Mouse (Mus musculus) Muller cell, postnatal 12 days (primary cell): ENCODE results near the gene Fam124a.
"Not testable (repeated sequence)": the region's sequence is repeated elsewhere in the genome, so short reads cannot be mapped to it uniquely, and the experiment has no call there.

Source experiments
- DNase-seq: peaks from one replicate; pipeline ENCODE4 v3.0.0-alpha.2; 2015; ENCODE audit errors: inconsistent ontology term

Fam124a gene

DNA sequence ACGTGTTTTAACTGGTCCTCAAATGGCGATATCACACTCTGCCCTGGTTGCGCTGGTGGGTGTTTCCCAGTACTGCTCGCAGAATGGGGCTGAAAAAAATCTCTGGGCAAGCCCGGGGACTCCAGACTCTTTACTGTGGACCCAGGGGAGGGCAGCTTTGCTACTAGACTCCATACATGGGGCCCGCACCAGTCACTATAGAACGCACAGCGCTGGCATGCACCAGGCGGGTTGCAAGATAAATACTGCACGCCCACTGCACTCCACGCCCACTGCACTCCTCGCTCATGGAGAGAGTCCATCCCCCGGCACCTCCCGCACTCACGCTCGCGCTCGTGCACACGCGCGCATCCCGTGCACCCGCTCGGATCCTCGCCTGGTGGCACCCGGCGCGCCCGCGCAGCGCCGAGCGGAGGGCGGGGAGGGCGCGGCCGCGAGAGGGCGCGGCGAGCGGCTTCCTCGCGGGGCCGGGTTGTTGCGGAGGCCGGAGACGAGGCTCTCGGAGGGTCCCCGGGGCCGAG lies at the start of gene Fam124a:
Gene Fam124a (plus strand): TSS at position 429 of the 521 bp plus-strand sequence.
- DNase-seq, result peak; percentile 91

DNA sequence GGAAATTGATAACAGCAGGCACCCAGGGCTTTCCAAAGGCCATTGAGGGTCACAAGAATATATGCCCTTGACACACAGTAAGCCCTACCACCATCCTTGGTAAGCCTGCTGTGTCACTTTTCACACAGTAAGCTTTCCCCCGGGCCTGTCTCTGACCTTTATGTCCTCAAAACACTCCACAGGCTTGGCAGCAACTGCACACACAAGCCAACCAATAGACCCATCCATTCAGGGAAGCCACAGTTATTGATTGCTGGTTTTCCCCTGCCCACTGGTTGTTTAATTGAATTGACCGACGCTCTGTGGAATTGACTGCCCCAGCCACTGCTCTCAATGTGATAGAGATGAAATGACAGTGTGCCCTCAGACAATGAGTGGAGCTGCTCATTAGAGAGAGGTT lies 49.3 kb upstream of the Fam124a start:
- no peak for DNase-seq

DNA sequence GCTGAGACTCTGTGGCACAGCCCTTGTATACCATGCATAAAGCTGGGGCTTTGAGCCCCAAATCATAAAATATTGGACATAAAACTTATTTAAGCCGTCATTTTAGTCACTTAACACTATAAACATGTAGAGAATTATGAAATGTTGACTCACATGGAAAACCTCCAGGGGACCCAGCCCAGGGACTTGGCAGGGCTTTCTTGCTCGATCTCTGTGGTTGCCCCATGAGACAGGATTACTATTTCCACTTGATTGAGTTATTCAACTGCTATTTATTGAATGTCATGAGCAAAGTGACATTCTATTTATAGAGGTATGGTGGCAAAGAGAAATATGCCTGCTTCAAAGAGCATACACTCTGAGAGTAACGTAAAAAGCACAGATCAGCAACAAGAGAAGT lies 46.2 kb upstream of the Fam124a start:
- DNase-seq, result peak; percentile 85

DNA sequence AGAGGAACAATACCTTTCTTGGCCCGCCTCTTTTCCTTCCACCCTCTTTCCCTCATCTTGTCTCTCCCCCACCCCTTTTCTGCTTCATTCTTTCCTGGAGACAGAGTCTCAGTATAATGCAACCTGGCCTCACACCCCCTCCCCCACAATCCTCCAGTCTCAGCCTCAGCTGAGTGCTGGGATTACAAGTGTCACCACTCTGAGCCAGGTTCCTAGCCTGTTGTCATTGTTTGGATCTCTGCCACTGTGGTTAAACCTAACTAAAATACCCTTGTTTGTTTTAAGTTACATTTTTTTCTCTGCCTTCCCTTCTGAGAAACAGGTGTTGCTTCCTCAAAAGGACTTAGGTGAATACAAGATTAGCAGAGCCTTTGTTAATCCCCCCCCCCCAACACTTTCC lies 42.7 kb upstream of the Fam124a start:
- DNase-seq, result no peak

DNA sequence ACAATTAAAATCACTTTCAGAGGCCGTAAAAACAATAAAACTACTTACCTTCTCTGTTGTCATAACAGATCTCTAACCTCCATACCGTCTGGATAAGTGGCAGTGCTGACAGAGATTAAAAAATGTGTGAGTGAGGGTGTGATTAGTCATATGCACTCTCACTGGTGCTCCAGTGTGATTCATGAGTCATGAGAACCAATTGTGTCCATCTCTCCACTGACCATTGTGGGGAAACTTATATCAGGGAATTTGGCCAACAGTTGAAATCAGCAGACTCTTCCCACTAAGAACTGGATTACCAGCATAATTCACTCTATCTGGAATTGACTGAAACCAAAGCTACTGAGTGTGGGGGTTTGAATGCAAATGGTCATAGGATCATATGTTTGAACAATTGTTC lies 24.6 kb upstream of the Fam124a start:
- peak; percentile 66 for DNase-seq

DNA sequence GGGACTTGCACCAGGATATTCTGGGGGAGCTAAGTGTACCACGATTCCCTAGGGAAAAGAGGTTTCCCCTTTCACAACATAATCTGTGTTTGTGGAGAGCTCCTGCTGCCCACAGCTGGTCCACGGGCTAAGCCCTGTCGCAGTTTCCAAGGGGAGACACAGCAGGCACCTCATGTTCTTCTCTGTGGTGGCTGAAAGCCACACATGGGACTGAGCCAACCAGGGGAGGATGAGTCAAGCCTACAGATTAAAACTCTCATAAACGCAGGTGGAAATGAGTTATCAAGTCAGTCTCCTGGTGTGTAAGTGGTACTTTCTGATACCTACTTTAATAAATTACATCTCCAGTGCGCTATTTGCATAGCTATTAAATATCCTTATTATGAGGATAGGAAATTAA lies 19.4 kb upstream of the Fam124a start:
- DNase-seq, result no peak

DNA sequence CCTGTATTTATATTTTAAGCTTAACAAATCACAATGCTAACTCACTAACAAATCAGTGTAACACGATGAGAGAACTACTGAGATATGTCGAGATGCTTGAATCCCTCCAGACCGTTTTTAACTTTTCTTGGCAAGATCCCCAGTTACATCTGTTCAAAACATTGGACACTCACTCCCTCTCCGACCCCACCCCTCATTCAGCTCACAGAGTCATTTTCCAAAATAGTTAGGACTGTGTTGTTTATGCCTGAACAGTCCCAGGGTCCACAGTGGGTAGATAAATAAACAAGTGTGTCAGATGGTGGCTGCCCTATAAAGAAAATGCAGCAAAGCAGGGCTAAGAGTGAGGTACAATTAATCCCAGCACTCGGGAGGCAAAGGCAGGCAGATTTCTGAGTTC lies 18.5 kb upstream of the Fam124a start:
- DNase-seq, result no peak

DNA sequence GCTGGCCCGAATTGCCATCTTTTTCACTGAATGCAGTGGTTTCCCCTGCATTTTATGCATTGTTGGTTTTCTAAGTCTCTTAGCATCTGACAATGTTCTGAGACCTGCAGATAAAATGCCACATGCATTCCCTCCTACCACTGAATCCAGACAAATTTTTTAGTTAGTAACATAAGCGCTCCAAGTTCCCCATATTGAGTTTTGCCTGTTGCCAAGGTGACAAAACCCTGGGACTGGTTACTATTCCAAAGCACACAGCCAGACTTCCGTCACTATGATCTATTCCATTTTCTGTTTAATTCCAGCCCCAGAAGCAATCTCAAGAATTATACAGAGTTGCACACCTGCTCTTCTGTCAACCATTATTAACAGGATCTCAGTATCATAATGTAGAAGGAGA lies 15.7 kb upstream of the Fam124a start:
- no peak for DNase-seq

DNA sequence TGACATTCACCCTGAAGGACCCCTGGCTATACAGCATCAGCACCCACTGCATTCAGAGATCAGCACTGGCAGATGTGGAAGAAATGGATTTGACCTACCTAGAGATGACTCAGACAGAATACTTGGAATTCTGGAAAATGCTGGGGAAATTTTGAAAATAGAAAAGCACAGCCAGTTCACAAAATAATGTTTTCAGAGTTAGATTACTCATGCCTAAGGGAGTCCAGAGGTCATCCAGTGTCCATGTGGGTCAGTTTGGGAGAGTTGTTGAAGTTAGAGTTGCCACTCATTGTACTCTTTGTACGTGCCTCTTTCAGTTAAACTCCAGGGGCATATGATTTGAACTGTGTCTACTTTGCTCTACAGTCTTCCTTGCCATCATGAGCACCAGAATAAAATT lies 13.8 kb upstream of the Fam124a start:
- DNase-seq, result no peak

DNA sequence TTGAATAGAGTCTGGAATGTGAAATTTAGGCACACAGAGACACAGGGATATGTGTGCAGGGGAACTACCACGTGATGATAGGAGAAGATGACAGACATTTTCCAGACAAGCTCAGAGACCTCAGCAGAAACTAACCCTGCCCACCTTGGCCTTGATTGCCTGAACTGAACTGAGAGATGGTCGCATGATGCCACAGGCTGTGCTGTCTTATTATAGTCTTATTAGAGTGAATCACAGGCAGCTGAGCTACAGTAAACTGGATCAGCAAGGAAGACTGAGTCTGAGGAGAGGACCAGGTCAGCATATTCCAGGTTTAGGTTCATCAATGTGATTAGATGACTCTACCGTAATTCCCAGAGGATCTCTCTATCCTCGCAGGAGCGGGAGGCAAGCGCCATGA lies 9.2 kb upstream of the Fam124a start:
- DNase-seq, result no peak

DNA sequence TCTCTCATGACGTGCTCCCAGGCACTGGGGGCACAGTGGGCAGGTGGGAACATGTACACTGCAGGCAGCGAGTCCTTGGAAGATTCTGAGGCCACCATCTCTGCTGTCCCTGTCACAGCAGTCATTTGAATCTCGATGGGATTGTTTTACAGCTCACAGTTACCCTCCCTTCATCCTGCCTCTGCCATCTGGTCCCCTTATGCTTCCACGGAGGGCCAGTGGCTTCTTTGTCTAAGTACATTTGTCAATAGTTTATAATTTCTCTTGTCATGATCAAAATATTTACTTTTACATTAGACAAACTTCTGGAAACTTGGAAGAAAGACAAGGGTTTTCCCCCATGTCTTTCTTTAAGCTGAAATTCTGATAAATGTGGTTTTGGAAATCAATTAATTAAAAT lies 8.8 kb upstream of the Fam124a start:
- no peak for DNase-seq

DNA sequence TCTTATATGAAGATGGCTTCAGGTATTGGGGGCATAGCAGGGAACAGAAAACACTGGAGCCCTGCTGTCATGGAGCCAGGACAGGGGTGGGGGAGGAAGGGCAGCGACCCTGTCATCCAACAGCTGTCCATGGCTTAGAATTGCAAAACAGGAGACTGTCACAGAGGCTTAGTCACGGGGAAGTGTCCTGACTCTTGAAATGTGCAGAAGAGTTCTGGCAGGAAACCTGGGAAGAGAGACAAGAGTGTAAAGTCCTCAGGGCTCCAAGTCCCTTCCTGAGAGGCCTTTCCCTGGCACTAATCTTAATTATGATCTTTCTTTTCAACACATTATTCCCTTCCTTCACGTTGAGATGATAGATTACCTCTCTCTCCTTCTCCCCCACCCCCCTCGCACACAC lies 5.4 kb upstream of the Fam124a start:
- DNase-seq, result no peak

DNA sequence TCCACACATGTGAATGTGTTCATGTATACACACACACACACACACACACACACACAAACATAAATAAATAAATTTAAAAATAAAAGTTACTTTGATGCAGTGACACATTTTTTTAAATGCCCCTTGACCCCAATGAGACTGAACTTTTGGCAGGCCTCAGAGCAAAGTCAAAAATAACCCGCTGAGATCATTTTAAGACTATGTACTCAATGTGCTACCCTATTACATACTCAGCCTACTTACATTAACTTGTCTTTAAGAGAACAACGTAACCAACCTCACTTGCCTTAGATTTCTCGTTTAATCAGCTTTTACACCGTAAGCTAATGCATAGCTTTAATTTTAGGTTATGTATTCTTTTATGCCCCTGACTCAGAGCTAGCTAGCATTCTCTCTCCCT lies 2.8 kb upstream of the Fam124a start:
- DNase-seq, result no peak

DNA sequence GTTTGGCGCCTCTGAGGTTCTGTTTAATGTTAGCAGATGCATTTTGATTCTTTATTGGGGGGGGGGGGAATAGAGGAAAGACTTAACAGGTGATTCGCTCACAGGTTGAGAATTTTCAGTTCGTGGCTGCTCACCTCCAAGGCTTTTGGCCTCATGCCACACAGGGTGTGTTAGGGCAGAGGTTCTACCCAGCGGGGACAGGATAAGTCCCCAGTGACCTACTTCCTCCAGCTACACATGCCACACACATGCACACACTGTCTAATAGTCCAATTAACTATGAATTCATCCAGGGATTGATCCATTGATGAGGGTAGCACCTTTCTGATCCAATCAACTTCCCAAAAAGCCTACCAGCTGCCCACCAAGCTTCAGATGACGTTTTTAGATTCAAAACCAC lies 1.8 kb upstream of the Fam124a start:
- no peak for DNase-seq

DNA sequence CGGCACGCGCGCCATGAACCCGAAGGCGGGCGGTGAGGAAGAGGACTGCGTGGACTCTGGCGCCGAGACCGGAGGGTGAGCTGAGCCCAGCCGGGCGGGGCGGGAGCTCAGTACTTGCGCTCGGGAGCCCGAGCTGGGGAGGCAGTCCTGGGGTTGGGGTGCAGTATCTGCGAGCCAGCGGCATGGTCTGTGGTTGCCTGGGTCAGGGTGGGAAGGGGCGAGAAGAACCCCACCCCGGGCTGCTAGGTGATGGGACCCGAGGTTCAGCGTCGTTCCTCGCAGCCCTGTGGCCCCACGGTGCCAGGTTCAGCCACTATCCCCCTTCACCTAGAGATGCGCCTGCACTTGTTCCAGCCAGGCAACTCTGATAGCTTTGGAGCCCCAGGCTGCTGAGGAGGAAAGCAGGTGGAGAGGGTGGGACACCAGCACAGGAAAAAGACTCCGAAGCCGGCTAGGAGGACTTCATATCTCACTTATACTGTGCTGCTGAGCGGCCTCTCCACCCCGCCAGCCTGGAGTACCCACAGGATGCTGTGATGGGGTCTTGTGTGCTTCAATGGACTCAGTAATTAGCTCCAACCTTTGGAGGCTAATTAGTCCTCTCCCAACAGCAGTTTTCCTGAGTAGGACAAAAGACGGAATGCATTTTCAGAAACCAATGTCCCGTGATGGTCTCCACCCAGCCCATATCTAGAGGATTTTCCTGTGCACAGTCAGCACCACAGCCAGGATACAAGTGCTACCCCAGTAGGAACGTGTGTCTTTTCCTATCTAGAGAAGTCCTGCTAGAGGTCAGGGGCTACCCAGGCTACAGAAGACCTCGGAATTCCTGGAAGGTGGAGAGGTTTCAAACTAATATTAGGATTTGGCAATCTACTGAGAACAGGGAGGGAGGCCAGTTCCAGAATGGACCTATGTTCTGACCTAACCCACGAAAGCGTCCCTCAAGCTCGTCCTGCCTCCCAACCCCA lies 588 bp downstream of the Fam124a start:
- peak; percentile 64 for DNase-seq

DNA sequence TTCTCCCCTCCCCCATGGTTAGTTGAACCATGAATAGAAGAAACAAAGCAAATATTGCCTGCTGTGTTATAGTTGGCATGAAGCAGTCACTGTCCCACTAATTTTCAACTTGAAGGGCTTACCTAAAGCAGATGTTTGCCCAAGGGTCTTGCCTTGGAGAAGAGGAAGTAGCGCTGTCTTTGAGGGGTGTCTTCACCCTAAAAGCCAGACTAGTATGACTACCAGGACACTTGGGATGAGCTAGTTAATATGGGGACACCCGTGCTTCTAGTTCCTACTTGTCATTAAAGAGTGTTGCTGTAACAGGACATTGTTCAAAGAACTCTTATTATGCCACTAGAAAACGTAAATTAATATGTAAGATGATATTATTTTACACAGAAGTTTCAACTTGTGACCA lies 1.6 kb downstream of the Fam124a start:
- no peak for DNase-seq

DNA sequence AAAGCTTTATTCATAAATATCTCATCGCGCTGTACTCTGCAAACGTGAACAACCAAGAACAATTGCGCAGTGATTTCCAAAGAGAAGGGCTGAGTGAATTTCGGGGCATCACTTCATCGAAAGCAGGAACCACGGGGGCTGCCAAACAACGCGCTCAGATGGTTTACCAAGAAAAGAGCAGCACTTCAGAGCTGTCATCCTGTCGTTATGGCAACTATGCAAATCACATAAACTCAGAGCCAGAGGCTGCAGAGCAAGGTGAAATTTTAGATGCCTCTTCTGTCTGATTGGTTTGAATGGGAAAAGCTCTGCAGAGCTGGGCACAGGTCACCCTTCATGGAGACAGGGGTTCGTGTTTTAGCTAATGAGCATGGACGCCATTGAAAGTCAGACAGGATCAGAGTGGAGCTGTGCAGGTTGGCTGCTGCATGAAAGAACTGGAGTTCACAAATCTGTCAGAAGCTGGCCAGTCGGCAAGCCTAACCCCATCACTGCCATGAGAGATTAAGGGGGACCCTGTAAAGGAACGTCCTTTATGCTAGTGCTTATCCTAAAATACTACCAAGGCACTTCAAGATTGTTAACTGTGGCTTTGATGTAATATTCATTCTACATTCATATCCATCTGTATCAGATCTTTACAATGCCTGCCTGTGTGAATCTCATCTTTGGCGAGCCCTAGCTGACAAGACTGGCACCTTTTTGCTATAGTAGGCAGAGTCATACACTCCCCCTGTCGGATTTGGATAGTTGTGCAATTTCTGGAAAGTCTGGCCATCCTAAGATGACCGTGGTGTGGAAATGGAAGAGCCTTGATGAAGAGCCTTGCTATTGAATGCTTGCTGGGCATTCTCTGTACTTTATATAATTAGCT lies 6.6 kb downstream of the Fam124a start:
- DNase-seq, result no peak

DNA sequence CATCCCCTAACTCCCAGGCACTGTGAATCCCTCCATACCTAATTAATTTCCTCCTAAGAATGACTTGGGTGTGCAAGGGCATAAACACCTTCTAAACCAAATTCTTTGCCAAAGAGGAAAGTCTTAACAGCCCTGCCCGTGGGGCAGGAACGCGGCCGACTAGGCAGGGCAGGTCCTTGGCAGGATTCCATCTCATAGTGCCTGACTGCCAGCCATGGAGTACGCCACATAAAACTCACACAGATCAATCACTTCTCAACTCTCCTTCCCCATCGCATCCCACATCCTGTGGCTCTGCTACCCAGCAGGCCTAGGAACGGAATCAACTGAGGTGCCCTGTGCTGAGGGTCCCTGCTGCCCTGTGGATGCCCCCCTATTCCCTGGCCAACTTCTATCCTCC lies 8.1 kb downstream of the Fam124a start:
- DNase-seq, result no peak

DNA sequence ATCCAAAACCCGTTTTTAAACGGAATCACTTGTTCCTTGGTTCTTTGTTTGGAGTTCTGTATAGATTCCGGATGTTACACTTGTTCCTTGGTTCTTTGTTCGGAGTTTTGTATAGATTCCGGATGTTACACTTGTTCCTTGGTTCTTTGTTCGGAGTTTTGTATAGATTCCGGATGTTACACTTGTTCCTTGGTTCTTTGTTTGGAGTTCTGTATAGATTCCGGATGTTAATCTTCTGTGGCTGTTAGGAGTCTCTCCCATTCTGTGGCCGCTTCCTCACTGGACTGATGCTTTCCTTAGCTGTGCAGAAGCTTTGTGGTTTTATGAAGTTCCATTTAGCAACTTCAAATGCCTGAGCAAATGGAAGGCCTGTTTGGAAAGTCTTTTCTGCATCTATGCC lies 11.3 kb downstream of the Fam124a start, which contains the start of gene Gm4131:
Gene Gm4131 (minus strand): TSS at position 101 of the 400 bp plus-strand sequence.
- not testable (repeated sequence) for DNase-seq

DNA sequence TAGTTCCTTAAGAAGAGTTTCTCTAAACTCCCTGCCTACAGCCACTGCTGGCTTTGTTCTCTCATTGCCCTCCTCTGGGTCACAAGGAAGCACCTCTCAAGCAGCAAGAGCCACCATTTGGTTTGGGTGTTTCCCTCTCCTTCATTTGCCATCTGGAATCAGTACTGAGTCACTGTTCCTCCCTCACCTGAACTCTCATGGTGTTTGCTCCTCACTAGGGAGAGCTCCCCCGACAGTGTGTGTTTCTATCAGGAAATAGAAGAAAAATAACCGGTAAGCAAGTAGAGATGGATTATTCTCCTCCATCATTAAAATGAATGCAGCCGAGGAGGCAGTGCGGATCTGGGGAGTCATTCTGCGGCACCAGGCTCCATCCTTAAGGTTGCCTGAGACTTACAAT lies 13.9 kb downstream of the Fam124a start:
- no peak for DNase-seq

DNA sequence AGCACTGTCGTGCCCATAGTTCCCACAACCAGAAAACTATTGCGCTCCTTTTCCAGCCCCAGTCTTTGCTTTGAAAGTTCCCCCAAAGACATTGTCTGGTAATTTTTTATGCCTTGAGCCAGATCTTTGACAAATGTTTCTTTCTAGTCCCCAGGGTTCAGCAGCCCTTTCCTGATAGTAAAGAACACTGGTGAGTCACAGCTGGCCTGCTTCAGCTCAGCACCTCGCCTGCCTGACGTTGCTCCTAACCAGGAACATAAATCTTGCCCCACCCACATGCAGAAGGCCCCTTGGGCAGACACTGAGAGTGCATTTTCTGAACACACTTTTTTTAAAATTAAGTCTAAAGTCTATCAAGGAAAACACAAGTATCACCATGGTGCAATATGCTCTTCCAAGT lies 14.8 kb downstream of the Fam124a start:
- DNase-seq, result no peak

DNA sequence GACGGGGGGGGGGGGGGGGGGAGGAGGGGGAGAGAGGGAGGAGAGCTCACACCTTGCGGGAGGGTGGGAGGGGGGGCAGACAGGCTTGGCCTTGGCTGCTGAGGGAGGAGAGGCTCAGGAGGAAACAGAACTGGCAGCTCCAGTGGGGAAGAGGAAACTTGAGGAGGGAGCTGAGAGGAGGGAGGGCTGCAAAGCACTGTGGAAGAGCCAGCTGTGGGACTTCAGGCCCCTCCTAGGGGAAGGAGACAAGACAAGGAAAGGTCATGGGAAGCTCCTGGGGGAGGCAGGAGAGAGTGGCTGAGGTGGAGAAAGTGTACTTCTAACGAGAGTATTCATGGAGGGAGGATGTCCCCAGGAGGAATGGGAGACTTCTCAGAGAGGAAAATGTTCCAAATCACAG lies 17.9 kb downstream of the Fam124a start:
- no peak for DNase-seq
